Mouse (Mus musculus) stomach, embryonic 15.5 days (tissue): ENCODE measurements around the gene Ube2d1. TPM values are rescaled to one million over a fixed set of nuclear protein-coding genes. Genes with fewer than 3 reads are reported as not detected.
A peak's percentile ranks its signal among the peaks of the same experiment; 100 is the strongest.

Experiments used
- ATAC-seq: fragments of 200-750 bp; cut with Nextera tagmentation; 2 replicates; pipeline ENCODE4 v1.8.0; 2017; ENCODE audit warnings: low read depth, moderate number of reproducible peaks, moderate TSS enrichment; ENCODE audit not compliant: insufficient read depth, low FRiP score
- H3K27ac ChIP-seq: fragments of 300-500 bp; sonication (generic); 2 replicates; pipeline ENCODE4 v1.5.1; 2015; ENCODE audit warnings: mild to moderate bottlenecking, inconsistent platforms
- H3K27me3 ChIP-seq: fragments of 300-500 bp; sonication (generic); replicated peaks from 2 replicates; pipeline ENCODE4 v1.6.1; 2015; ENCODE audit warnings: inconsistent platforms
- H3K36me3 ChIP-seq: fragments of 300-500 bp; sonication (generic); 2 replicates; pipeline ENCODE4 v1.6.1; 2015; ENCODE audit warnings: inconsistent platforms
- H3K4me1 ChIP-seq: fragments of 300-500 bp; sonication (generic); 2 replicates; pipeline ENCODE4 v1.6.1; 2015; ENCODE audit warnings: inconsistent platforms
- H3K4me2 ChIP-seq: fragments of 300-500 bp; sonication (generic); 2 replicates; pipeline ENCODE4 v1.6.1; 2015; ENCODE audit warnings: mild to moderate bottlenecking, inconsistent platforms
- H3K4me3 ChIP-seq: fragments of 300-500 bp; sonication (generic); replicated peaks from 2 replicates; pipeline ENCODE4 v1.5.1; 2015; ENCODE audit warnings: inconsistent platforms
- H3K9ac ChIP-seq: fragments of 300-500 bp; sonication (generic); 2 replicates; pipeline ENCODE4 v1.6.1; 2015; ENCODE audit warnings: inconsistent platforms
- H3K9me3 ChIP-seq: fragments of 300-500 bp; sonication (generic); 2 replicates; pipeline ENCODE4 v1.6.1; 2016; ENCODE audit warnings: inconsistent platforms
- WGBS: fragments of 180-500 bp; shearing (Covaris S2); methylation state at CpG from one replicate; pipeline ENCODE4 v1.1.7; 2015; 5-methylcytosine and 5-hydroxymethylcytosine counted together
- polyA plus RNA-seq: library from polyadenylated mRNA; unstranded; fragments of >200 nt; fragmentation: Nextera tagmentation; extraction: Ambion mirVana; gene quantifications from 2 replicates; pipeline ENCODE4 v1.2.1, GENCODE M21; 2015

Gene Ube2d1
- polyA plus RNA-seq, 1 experiment from 2014 or later = 51.6 TPM

DNA sequence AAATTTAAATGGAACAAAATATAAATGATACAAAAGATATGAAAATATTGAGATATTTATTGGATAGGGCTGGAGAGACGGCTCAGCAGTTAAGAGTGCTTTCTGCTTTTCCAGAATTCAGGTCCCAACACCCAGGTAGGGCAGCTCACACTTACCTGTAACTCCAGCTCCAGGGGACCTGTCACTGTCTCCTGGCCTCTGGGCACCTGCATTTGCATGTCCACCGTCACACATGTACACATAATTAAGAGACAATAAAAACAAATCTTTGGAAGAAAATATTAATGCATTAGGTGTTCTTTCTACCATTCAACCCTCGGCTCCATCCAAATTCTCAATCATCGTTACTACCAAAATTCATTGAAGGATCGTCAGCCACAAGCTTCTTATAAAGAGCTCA, 33.8 kb downstream of the Ube2d1 start:
- no peak overlapping the region for H3K9ac ChIP-seq
- H3K4me1 ChIP-seq = no peaks in the 10 kb centered on the region
- H3K27ac ChIP-seq = no peak overlapping the region
- no peak overlapping the region for H3K4me3 ChIP-seq
- no peaks in the 10 kb centered on the region for H3K9me3 ChIP-seq
- no peaks in the 10 kb centered on the region for H3K27me3 ChIP-seq
- H3K36me3 ChIP-seq = 0 out of 2 replicates have a peak, but pooled peaks cover 4% of the 10 kb centered on the region
- no peak for ATAC-seq
- 88% methylated on average over 5 of the region's 5 CpGs for WGBS
- H3K4me2 ChIP-seq = no peak overlapping the region

DNA sequence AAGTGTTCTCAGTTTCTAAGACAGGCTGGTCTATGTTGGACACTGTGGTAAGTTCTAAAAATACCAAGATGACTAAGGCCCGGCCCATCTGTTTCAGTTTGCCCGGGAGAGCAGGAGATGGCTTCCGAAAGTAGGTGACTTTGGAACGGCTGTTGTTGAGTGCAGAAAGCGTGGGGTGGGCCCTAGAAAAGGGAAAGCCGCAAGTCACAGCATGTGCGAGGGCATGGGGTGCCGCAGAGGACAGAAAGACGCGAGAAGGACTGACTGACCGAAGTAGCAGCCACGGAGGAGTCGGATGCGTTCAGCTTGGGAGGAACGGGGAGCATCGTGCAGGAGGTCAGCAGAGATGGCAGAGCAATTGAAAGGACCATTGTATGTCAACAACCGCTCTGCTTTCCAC, 34.6 kb downstream of the Ube2d1 start:
- 0 out of 2 replicates have a peak, but pooled peaks cover 2% of the 10 kb centered on the region for H3K36me3 ChIP-seq
- H3K4me3 ChIP-seq = no peak overlapping the region
- H3K9ac ChIP-seq = no peak overlapping the region
- no peaks in the 10 kb centered on the region for H3K27me3 ChIP-seq
- WGBS = 77% methylated on average over 17 of the region's 17 CpGs
- H3K4me2 ChIP-seq = no peak overlapping the region
- no peak for ATAC-seq
- H3K9me3 ChIP-seq = no peaks in the 10 kb centered on the region
- H3K27ac ChIP-seq = no peak overlapping the region
- H3K4me1 ChIP-seq = no peaks in the 10 kb centered on the region

DNA sequence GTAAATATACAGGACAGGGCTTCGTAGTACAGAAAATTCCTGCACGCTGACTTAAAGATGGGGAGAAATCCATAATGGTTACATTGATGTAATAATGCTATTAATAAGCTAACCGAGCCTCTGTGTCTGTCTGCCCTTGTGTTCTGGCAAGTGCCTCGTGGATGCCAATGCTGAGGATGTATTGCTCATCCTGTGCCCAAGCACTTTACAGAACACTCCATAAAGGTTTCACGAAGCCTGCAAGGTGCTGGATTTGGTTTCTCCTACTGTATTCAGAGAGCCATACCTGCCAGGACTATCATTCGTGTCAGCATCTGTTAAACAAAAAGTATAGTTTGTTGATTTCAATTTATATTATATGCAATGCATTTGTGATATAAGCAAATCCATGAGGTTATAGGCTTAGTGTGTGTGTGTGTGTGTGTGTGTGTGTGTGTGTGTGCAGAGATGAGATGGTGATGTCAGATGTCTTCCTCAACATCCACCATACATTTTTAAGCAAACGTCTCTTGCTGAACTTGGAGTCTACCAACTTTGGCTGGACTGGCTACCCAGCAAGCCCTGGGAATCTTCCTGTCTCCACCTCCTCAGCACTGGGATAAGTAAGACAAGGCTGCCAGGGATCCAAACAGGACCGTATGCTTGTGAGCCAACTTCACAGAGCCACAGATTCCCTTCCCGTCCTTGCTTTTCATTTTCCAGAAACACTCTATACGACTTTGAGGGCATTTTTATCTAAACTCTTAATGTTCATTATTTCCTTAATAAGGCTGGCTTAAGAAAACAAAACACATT, 35.8 kb downstream of the Ube2d1 start:
- no peaks in the 10 kb centered on the region for H3K36me3 ChIP-seq
- H3K4me3 ChIP-seq = no peak overlapping the region
- no peak overlapping the region for H3K27ac ChIP-seq
- H3K4me1 ChIP-seq = no peaks in the 10 kb centered on the region
- no peak for ATAC-seq
- H3K9ac ChIP-seq = no peak overlapping the region
- no peak overlapping the region for H3K4me2 ChIP-seq
- no peaks in the 10 kb centered on the region for H3K9me3 ChIP-seq
- H3K27me3 ChIP-seq = no peaks in the 10 kb centered on the region
- WGBS = 72% methylated on average over 10 of the region's 10 CpGs

DNA sequence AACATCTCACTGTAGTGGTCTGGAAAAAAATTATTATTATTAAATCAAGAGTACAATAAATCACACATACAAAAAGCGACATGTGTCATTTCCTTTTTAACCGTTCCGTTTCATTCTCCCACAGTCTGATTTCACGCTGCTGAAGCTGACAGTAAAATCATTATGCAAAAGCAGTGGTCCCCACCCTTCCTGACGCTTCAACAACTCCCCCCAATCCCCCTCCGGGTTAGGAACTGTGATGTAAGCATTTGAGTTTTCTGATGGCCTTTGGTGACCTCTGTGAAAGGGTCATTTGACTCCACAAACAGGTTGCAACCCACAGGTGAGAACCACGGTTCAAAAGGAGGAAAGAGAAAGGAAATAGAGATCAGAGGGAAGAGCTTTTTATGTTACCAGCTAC, 38.1 kb downstream of the Ube2d1 start:
- Histone ChIP-seq H3K9ac (no peak overlapping the region), H3K36me3 (no peaks in the 10 kb centered on the region), H3K9me3 (no peaks in the 10 kb centered on the region), H3K4me3 (no peak overlapping the region), H3K27ac (no peak overlapping the region), H3K27me3 (no peaks in the 10 kb centered on the region), H3K4me2 (no peak overlapping the region), H3K4me1 (no peaks in the 10 kb centered on the region)
- WGBS = 38% methylated on average over 7 of the region's 7 CpGs
- no peak for ATAC-seq

DNA sequence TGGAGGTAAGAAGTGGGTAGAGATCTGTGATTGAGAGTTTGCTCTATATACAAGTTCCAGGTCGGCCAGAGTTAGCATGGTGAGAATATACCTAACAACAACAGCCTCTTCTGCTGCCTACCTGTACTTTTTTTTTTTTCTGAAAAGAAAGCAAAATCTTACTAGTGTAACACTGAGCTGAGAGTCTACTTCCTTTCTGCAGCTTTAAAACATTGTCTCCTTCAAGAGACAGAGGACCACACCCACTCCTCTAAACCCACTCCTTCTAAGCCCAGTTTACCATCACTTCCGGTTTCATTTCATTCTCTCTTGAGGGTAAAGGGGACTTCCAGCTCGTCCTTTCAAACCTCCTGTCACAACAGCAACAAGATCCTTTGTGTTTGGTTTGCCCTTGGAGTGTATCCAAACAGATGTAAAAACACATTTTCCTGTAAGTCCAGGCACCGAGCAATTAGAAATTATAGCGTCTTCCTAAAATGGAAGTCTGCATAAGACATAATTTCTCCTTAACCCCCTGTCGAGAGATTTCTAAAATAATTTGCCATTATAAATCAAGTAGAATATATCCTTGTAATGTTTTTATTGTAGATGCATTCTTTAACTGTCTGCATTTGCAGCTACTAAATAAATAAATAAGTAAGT, 45.5 kb downstream of the Ube2d1 start:
- Histone ChIP-seq H3K27ac (no peak overlapping the region), H3K36me3 (peaks cover 8% of the 10 kb centered on the region; the same call in 1 of the 2 replicates), H3K27me3 (no peaks in the 10 kb centered on the region), H3K9ac (no peak overlapping the region), H3K4me1 (peaks cover 3% of the 10 kb centered on the region; the same call in 1 of the 2 replicates), H3K4me3 (no peak overlapping the region; the same call in 1 of the 2 replicates), H3K4me2 (0 out of 2 replicates have a peak overlapping the region, but pooled peaks have one; percentile 27), H3K9me3 (no peaks in the 10 kb centered on the region)
- no peak for ATAC-seq
- WGBS = 43% methylated on average over 6 of the region's 6 CpGs

DNA sequence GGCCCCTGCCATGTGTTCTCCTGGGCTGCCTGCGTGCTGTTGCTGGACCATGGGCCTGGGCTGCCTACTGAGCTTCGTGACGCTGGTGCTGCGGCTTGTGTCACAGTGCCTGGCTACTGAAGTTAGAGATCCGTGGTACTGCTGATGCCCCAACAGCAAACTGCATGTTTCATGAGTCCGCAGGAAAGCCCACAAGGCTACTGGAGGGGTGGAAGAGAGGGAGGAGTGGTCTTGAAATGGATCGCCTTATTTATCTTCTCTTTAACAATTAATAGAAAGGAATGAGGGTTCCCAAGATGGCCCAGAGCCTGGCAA, 46.9 kb downstream of the Ube2d1 start, which contains the start of gene Tfam:
Gene Tfam (minus strand): TSS at position 41 of the 315 bp plus-strand sequence.
- 4% methylated on average over 7 of the region's 7 CpGs for WGBS
- H3K4me2 ChIP-seq = peak within 1 kb of the TSS; percentile 69
- no peaks in the 10 kb centered on the region for H3K9me3 ChIP-seq
- peak within 1 kb of the TSS; percentile 70 for H3K27ac ChIP-seq
- peaks cover 14% of the 10 kb centered on the region for H3K36me3 ChIP-seq
- ATAC-seq = no peak
- peak within 1 kb of the TSS; percentile 92 for H3K9ac ChIP-seq
- peaks cover 3% of the 10 kb centered on the region; the same call in 1 of the 2 replicates for H3K4me1 ChIP-seq
- peak within 1 kb of the TSS; percentile 86 for H3K4me3 ChIP-seq
- no peaks in the 10 kb centered on the region for H3K27me3 ChIP-seq

DNA sequence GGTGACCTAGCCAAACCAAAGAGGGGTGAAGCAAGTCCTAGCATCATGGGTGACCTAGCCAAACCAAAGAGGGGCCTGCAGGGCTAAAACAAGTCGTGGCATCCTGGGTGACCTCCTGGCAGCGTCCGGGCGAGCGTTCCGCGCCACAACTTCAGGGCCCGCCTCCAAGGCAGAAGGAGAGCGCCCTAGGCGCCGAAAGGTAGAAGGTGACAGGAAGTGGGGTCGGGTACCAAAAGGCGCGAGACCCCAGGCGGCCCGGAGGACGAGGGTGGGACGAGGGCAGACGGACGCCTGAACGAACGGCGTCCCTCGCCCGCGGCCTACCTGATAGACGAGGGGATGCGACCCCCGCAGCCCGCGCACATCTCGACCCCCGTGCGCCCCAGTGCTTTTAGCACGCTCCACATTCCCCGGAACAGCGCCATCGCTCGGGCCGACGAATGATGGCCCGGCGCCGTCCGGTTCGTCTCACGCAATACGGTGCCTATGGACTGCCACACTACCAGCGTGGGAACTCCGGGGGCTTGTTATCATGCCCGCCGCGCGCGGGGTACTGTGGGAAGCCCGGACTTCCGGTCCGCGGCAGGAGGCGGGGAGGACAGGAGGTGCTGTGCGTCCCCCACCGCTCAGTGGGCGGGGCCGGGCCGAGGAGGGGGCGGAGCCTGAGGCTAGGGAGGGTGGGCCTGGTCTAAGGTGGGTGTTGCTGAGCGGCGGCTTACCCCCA, 47.4 kb downstream of the Ube2d1 start:
- peaks cover 18% of the 10 kb centered on the region for H3K36me3 ChIP-seq
- H3K27ac ChIP-seq = peak overlapping the region; percentile 70
- H3K4me1 ChIP-seq = peaks cover 3% of the 10 kb centered on the region; the same call in 1 of the 2 replicates
- peak; percentile 98 for ATAC-seq
- under 1% methylated on average over 67 of the region's 68 CpGs for WGBS
- H3K9ac ChIP-seq = peak overlapping the region; percentile 92
- H3K4me3 ChIP-seq = peak overlapping the region; percentile 86
- peak overlapping the region; percentile 69 for H3K4me2 ChIP-seq
- H3K27me3 ChIP-seq = no peaks in the 10 kb centered on the region
- no peaks in the 10 kb centered on the region for H3K9me3 ChIP-seq

DNA sequence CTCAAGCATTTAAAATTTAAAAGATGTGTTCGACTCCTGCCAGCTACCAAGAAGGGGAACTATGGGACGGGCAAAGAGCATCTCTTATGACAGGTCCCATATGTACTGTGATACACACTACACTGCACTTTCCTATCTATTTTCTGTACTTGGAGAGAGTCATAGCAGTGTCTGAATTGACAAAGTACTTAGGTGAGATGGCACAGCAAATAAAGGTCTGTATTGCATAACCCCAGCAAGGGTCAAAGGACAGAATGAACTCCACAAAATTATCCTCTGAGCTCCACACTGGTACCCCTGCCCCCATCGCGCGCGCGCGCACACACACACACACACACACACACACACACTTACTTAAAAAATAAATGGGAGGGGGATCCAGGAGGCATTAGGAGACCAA, 51.0 kb downstream of the Ube2d1 start:
- no peak for ATAC-seq
- H3K27ac ChIP-seq = no peak overlapping the region
- H3K4me1 ChIP-seq = peaks cover 3% of the 10 kb centered on the region; the same call in 1 of the 2 replicates
- H3K36me3 ChIP-seq = peaks cover 36% of the 10 kb centered on the region
- WGBS = 93% methylated on average over 8 of the region's 8 CpGs
- no peak overlapping the region for H3K9ac ChIP-seq
- no peak overlapping the region for H3K4me2 ChIP-seq
- no peaks in the 10 kb centered on the region for H3K27me3 ChIP-seq
- H3K4me3 ChIP-seq = no peak overlapping the region
- H3K9me3 ChIP-seq = no peaks in the 10 kb centered on the region

DNA sequence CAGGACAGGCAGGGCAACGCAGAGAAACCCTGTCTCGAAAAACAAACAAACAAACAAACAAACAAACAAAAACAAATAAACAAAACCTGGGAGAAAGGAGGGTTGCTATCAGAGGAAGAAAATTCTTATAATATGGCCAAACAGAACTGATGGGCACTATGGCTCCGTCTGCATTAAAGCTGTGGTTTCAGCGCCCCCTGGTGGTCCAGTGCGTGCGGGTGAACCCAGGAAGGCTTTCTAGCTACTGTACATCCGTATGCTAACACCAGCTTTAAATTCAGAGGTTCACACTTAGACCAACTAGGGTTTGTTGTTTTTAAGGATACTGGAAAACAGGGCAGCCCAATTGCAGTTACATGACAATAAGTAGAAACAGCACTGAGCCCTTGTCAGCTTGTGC, 59.2 kb downstream of the Ube2d1 start:
- H3K27me3 ChIP-seq = no peaks in the 10 kb centered on the region
- H3K9me3 ChIP-seq = no peaks in the 10 kb centered on the region
- H3K4me3 ChIP-seq = no peak overlapping the region
- no peak overlapping the region for H3K4me2 ChIP-seq
- no peaks in the 10 kb centered on the region for H3K4me1 ChIP-seq
- 34% methylated on average over 7 of the region's 7 CpGs for WGBS
- ATAC-seq = no peak
- no peak overlapping the region for H3K27ac ChIP-seq
- peaks cover 40% of the 10 kb centered on the region for H3K36me3 ChIP-seq
- H3K9ac ChIP-seq = no peak overlapping the region

DNA sequence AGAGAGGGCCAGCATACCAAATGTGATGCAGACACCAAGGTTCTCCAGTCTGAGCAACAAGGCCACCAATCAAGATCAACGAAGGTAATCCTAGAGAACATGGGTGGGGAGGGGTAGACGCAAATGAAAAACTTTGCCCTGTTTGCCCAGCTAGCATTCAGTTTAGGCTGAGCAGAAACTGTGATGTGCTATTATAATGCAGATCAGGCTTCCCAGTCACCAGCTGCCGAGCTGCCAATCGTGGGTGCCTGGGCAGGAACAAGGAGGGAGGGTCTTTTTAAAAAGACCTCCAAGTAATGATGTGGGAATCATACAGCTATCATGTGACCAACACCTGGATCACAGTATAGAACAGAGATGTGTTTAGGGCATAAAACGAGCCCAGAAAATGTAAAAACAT, 62.0 kb downstream of the Ube2d1 start:
- H3K4me2 ChIP-seq = no peak overlapping the region
- H3K4me3 ChIP-seq = no peak overlapping the region
- H3K27me3 ChIP-seq = no peaks in the 10 kb centered on the region
- ATAC-seq = no peak
- H3K9me3 ChIP-seq = no peaks in the 10 kb centered on the region
- no peak overlapping the region for H3K9ac ChIP-seq
- peaks cover 17% of the 10 kb centered on the region for H3K36me3 ChIP-seq
- H3K27ac ChIP-seq = no peak overlapping the region
- H3K4me1 ChIP-seq = no peaks in the 10 kb centered on the region
- WGBS = 86% methylated on average over 5 of the region's 5 CpGs

DNA sequence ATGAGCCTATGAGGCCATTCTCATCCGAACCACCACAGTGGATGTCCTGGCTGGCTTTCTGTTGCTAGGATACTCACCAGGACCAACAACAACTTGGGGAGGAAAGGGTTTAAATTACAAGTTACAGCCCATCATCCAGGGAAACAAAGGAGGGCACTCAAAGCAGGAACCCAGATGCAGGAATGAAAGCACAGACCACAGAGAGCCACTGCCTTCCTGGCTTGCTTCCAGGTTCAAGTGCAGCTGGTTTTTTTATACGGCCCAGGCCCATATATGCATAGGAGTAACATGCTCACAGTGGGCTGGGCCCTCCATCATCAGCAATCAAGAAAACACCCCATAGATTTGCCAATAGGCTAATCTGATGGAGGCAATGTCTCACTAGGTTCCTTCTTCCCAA, 62.4 kb downstream of the Ube2d1 start:
- ATAC-seq = no peak
- no peaks in the 10 kb centered on the region for H3K9me3 ChIP-seq
- WGBS = 91% methylated on average over 2 of the region's 2 CpGs
- peaks cover 15% of the 10 kb centered on the region for H3K36me3 ChIP-seq
- H3K27ac ChIP-seq = no peak overlapping the region
- no peak overlapping the region for H3K4me3 ChIP-seq
- no peak overlapping the region for H3K4me2 ChIP-seq
- no peak overlapping the region for H3K9ac ChIP-seq
- no peaks in the 10 kb centered on the region for H3K27me3 ChIP-seq
- H3K4me1 ChIP-seq = no peaks in the 10 kb centered on the region
